Mouse (Mus musculus): Measurements from ENCODE around the gene Fam171a2.
"Not testable (repeated sequence)": the region's sequence is repeated elsewhere in the genome, so short reads cannot be mapped to it uniquely, and the experiment has no call there.

Fam171a2 gene

GRCm38 (mm10) chr11:102410345-102410744 lies 37.1 kb downstream of the Fam171a2 start:
- not testable (repeated sequence) for DNase-seq (ENCODE audit: low spot score)

- DNase-seq (ENCODE audit: low spot score) = no peak
These were observed 37.6 kb downstream of the Fam171a2 start for GRCm38 (mm10) chr11:102409795-102410330.

- no peak for DNase-seq (ENCODE audit: low spot score)
These were observed 38.3 kb downstream of the Fam171a2 start for GRCm38 (mm10) chr11:102408888-102409794.

- peak; percentile 95 for DNase-seq (ENCODE audit: low spot score)
These were observed 39.1 kb downstream of the Fam171a2 start for GRCm38 (mm10) chr11:102408344-102408876.

- no peak for DNase-seq (ENCODE audit: low spot score)
These were observed 39.7 kb downstream of the Fam171a2 start, which contains the start of gene Slc25a39 for GRCm38 (mm10) chr11:102407834-102408215. TSS of gene Slc25a39 (minus strand) at chr11:102407946.

- peak; percentile 84 for DNase-seq (ENCODE audit: low spot score)
These were observed 40.3 kb downstream of the Fam171a2 start for GRCm38 (mm10) chr11:102406900-102407833.

- no peak for DNase-seq (ENCODE audit: low spot score)
These were observed 41.1 kb downstream of the Fam171a2 start for GRCm38 (mm10) chr11:102406401-102406800.

- DNase-seq (ENCODE audit: low spot score) = no peak
These were observed 41.8 kb downstream of the Fam171a2 start for GRCm38 (mm10) chr11:102405544-102406285.

- DNase-seq (ENCODE audit: low spot score) = no peak
These were observed 43.1 kb downstream of the Fam171a2 start for GRCm38 (mm10) chr11:102404161-102405010.

GRCm38 (mm10) chr11:102403657-102404056 lies 43.8 kb downstream of the Fam171a2 start:
- DNase-seq (ENCODE audit: low spot score) = no peak

- no peak for DNase-seq (ENCODE audit: low spot score)
These were observed 45.5 kb downstream of the Fam171a2 start for GRCm38 (mm10) chr11:102401898-102402500.

- no peak for DNase-seq (ENCODE audit: low spot score)
These were observed 46.9 kb downstream of the Fam171a2 start for GRCm38 (mm10) chr11:102400513-102401084.

GRCm38 (mm10) chr11:102399610-102400072 lies 47.8 kb downstream of the Fam171a2 start:
- no peak for DNase-seq (ENCODE audit: low spot score)

GRCm38 (mm10) chr11:102399107-102399506 lies 48.4 kb downstream of the Fam171a2 start:
- DNase-seq (ENCODE audit: low spot score) = no peak

GRCm38 (mm10) chr11:102398007-102398825 lies 49.3 kb downstream of the Fam171a2 start:
- no peak for DNase-seq (ENCODE audit: low spot score)

GRCm38 (mm10) chr11:102396671-102397141 lies 50.8 kb downstream of the Fam171a2 start:
- DNase-seq (ENCODE audit: low spot score) = no peak

GRCm38 (mm10) chr11:102396263-102396662 lies 51.2 kb downstream of the Fam171a2 start:
- DNase-seq (ENCODE audit: low spot score) = no peak

- no peak for DNase-seq (ENCODE audit: low spot score)
These were observed 52.2 kb downstream of the Fam171a2 start for GRCm38 (mm10) chr11:102395250-102395649.

Data from T-cell, adult 2 months (primary cell).